Mouse (Mus musculus): ENCODE results near the gene Rbm15b. TPM values are rescaled to one million over a fixed set of nuclear protein-coding genes. Genes with fewer than 3 reads are reported as not detected.

The Rbm15b gene
- polyA plus RNA-seq, 1 experiment from 2014 or later, result 16.6 TPM

GRCm38 (mm10) chr9:106879471-106879870 lies 7.8 kb downstream of the Rbm15b start:
- H3K36me3 ChIP-seq (ENCODE audit: control insufficient read depth, insufficient read depth, low read length), result peaks cover 90% of the 10 kb centered on the region
- 65% methylated on average over 4 of the region's 4 CpGs for WGBS
- H3K27ac ChIP-seq (replicated peaks; ENCODE audit: low read depth, low read length), result no peak overlapping the region
- H3K9me3 ChIP-seq (ENCODE audit: control insufficient read depth, low read length), result no peaks in the 10 kb centered on the region
- H3K4me3 ChIP-seq (ENCODE audit: low read depth, low read length), result no peak overlapping the region
- no peak overlapping the region for H3K4me2 ChIP-seq (ENCODE audit: low read depth, low read length)
- H3K9ac ChIP-seq (ENCODE audit: low read depth, low read length), result no peak overlapping the region
- H3K4me1 ChIP-seq (ENCODE audit: control insufficient read depth, insufficient read depth, low read length), result peaks cover 11% of the 10 kb centered on the region
- no peak for DNase-seq (ENCODE audit: low spot score)
- H3K27me3 ChIP-seq (replicated peaks; ENCODE audit: control insufficient read depth, insufficient read depth, low read length), result no peaks in the 10 kb centered on the region
- ATAC-seq (ENCODE audit: low read depth), result no peak

- Histone ChIP-seq H3K9me3 (ENCODE audit: control insufficient read depth, low read length) (no peaks in the 10 kb centered on the region), H3K36me3 (ENCODE audit: control insufficient read depth, insufficient read depth, low read length) (peaks cover 82% of the 10 kb centered on the region), H3K27ac (replicated peaks; ENCODE audit: low read depth, low read length) (no peak overlapping the region), H3K27me3 (replicated peaks; ENCODE audit: control insufficient read depth, insufficient read depth, low read length) (no peaks in the 10 kb centered on the region), H3K9ac (ENCODE audit: low read depth, low read length) (no peak overlapping the region), H3K4me1 (ENCODE audit: control insufficient read depth, insufficient read depth, low read length) (no peaks in the 10 kb centered on the region), H3K4me2 (ENCODE audit: low read depth, low read length) (no peak overlapping the region), H3K4me3 (ENCODE audit: low read depth, low read length) (no peak overlapping the region)
- WGBS, result 89% methylated on average over 3 of the region's 3 CpGs
- ATAC-seq (ENCODE audit: low read depth) (no peak), DNase-seq (ENCODE audit: low spot score) (no peak)
These were observed 10.6 kb downstream of the Rbm15b start for GRCm38 (mm10) chr9:106876666-106877065.

- H3K36me3 ChIP-seq (ENCODE audit: control insufficient read depth, insufficient read depth, low read length), result peaks cover 63% of the 10 kb centered on the region
- ATAC-seq (ENCODE audit: low read depth), result no peak
- no peak overlapping the region for H3K4me2 ChIP-seq (ENCODE audit: low read depth, low read length)
- H3K9ac ChIP-seq (ENCODE audit: low read depth, low read length), result no peak overlapping the region
- H3K4me3 ChIP-seq (ENCODE audit: low read depth, low read length), result no peak overlapping the region
- 84% methylated on average over 5 of the region's 5 CpGs for WGBS
- DNase-seq (ENCODE audit: low spot score), result no peak
- no peaks in the 10 kb centered on the region for H3K4me1 ChIP-seq (ENCODE audit: control insufficient read depth, insufficient read depth, low read length)
- no peak overlapping the region for H3K27ac ChIP-seq (replicated peaks; ENCODE audit: low read depth, low read length)
- no peaks in the 10 kb centered on the region for H3K27me3 ChIP-seq (replicated peaks; ENCODE audit: control insufficient read depth, insufficient read depth, low read length)
- no peaks in the 10 kb centered on the region for H3K9me3 ChIP-seq (ENCODE audit: control insufficient read depth, low read length)
These were observed 13.0 kb downstream of the Rbm15b start for GRCm38 (mm10) chr9:106874216-106874615.

GRCm38 (mm10) chr9:106858036-106858435 lies 29.2 kb downstream of the Rbm15b start:
- peaks cover 83% of the 10 kb centered on the region for H3K36me3 ChIP-seq (ENCODE audit: control insufficient read depth, insufficient read depth, low read length)

GRCm38 (mm10) chr9:106856664-106857063 lies 30.6 kb downstream of the Rbm15b start:
- 83% methylated on average over 3 of the region's 3 CpGs for WGBS

More at GRCm38 (mm10) chr9:106858036-106858435, 29.2 kb downstream of the Rbm15b start:
- Histone ChIP-seq H3K27me3 (replicated peaks; ENCODE audit: control insufficient read depth, insufficient read depth, low read length) (no peaks in the 10 kb centered on the region), H3K4me3 (ENCODE audit: low read depth, low read length) (no peak overlapping the region), H3K4me2 (ENCODE audit: low read depth, low read length) (no peak overlapping the region), H3K27ac (replicated peaks; ENCODE audit: low read depth, low read length) (no peak overlapping the region), H3K4me1 (ENCODE audit: control insufficient read depth, insufficient read depth, low read length) (no peaks in the 10 kb centered on the region), H3K9me3 (ENCODE audit: control insufficient read depth, low read length) (no peaks in the 10 kb centered on the region), H3K9ac (ENCODE audit: low read depth, low read length) (no peak overlapping the region)
- ATAC-seq (ENCODE audit: low read depth) (no peak), DNase-seq (ENCODE audit: low spot score) (no peak)
- WGBS, result 88% methylated on average over 11 of the region's 11 CpGs

GRCm38 (mm10) chr9:106842800-106843199 lies 44.4 kb downstream of the Rbm15b start:
- Histone ChIP-seq H3K27ac (replicated peaks; ENCODE audit: low read depth, low read length) (no peak overlapping the region), H3K4me2 (ENCODE audit: low read depth, low read length) (no peak overlapping the region), H3K9ac (ENCODE audit: low read depth, low read length) (no peak overlapping the region), H3K4me1 (ENCODE audit: control insufficient read depth, insufficient read depth, low read length) (no peaks in the 10 kb centered on the region), H3K27me3 (replicated peaks; ENCODE audit: control insufficient read depth, insufficient read depth, low read length) (no peaks in the 10 kb centered on the region), H3K4me3 (ENCODE audit: low read depth, low read length) (no peak overlapping the region), H3K36me3 (ENCODE audit: control insufficient read depth, insufficient read depth, low read length) (peaks cover 80% of the 10 kb centered on the region), H3K9me3 (ENCODE audit: control insufficient read depth, low read length) (no peaks in the 10 kb centered on the region)
- DNase-seq (ENCODE audit: low spot score) (no peak), ATAC-seq (ENCODE audit: low read depth) (no peak)
- 88% methylated on average over 6 of the region's 6 CpGs for WGBS

More at GRCm38 (mm10) chr9:106856664-106857063, 30.6 kb downstream of the Rbm15b start:
- Histone ChIP-seq H3K4me3 (ENCODE audit: low read depth, low read length) (no peak overlapping the region), H3K4me1 (ENCODE audit: control insufficient read depth, insufficient read depth, low read length) (no peaks in the 10 kb centered on the region), H3K4me2 (ENCODE audit: low read depth, low read length) (no peak overlapping the region), H3K9me3 (ENCODE audit: control insufficient read depth, low read length) (no peaks in the 10 kb centered on the region), H3K27ac (replicated peaks; ENCODE audit: low read depth, low read length) (no peak overlapping the region), H3K9ac (ENCODE audit: low read depth, low read length) (no peak overlapping the region), H3K36me3 (ENCODE audit: control insufficient read depth, insufficient read depth, low read length) (peaks cover 84% of the 10 kb centered on the region), H3K27me3 (replicated peaks; ENCODE audit: control insufficient read depth, insufficient read depth, low read length) (no peaks in the 10 kb centered on the region)
- DNase-seq (ENCODE audit: low spot score) (no peak), ATAC-seq (ENCODE audit: low read depth) (no peak)

- Histone ChIP-seq H3K27ac (replicated peaks; ENCODE audit: low read depth, low read length) (no peak overlapping the region), H3K4me1 (ENCODE audit: control insufficient read depth, insufficient read depth, low read length) (no peaks in the 10 kb centered on the region), H3K4me2 (ENCODE audit: low read depth, low read length) (no peak overlapping the region), H3K27me3 (replicated peaks; ENCODE audit: control insufficient read depth, insufficient read depth, low read length) (no peaks in the 10 kb centered on the region), H3K36me3 (ENCODE audit: control insufficient read depth, insufficient read depth, low read length) (peaks cover 83% of the 10 kb centered on the region), H3K4me3 (ENCODE audit: low read depth, low read length) (no peak overlapping the region), H3K9ac (ENCODE audit: low read depth, low read length) (no peak overlapping the region), H3K9me3 (ENCODE audit: control insufficient read depth, low read length) (no peaks in the 10 kb centered on the region)
- ATAC-seq (ENCODE audit: low read depth) (no peak), DNase-seq (ENCODE audit: low spot score) (no peak)
- WGBS, result 100% methylated on average over 1 of the region's 1 CpGs
These were observed 46.7 kb downstream of the Rbm15b start for GRCm38 (mm10) chr9:106840569-106840968.

Other genes with a start within 250 kb of the Rbm15b start
- 0.08 and 0.16 TPM in 2 replicates for gene Grm2, start 231.3 kb downstream of the Rbm15b start, polyA plus RNA-seq (2014; fragmentation: Nextera tagmentation; extraction: Ambion mirVana)
- gene Tex264, start 201.5 kb downstream of the Rbm15b start, polyA plus RNA-seq (2014; fragmentation: Nextera tagmentation; extraction: Ambion mirVana), result 59.0 and 68.2 TPM in 2 replicates
- 3.2 and 4.3 TPM in 2 replicates for gene Rad54l2, start 98.2 kb downstream of the Rbm15b start, polyA plus RNA-seq (2014; fragmentation: Nextera tagmentation; extraction: Ambion mirVana)
- gene Dcaf1, start 65.6 kb downstream of the Rbm15b start, polyA plus RNA-seq (2014; fragmentation: Nextera tagmentation; extraction: Ambion mirVana), result 15.8 and 17.7 TPM in 2 replicates
- gene Manf, start 4.6 kb upstream of the Rbm15b start, polyA plus RNA-seq (2014; fragmentation: Nextera tagmentation; extraction: Ambion mirVana), result 275 and 308 TPM in 2 replicates

All from embryonic facial prominence, embryonic 14.5 days (tissue).